Mouse (Mus musculus) neutrophil, adult 5-6 weeks (primary cell): Measurements from ENCODE around the gene Sox8. TPM values are rescaled to one million over a fixed set of nuclear protein-coding genes. Genes with fewer than 3 reads are reported as not detected.
A peak's percentile ranks its signal among the peaks of the same experiment; 100 is the strongest.

ENCODE experiments used
- ATAC-seq: fragments of 151-379, 151-347 bp; 2 replicates; pipeline ENCODE4 v1.8.0; 2017; ENCODE audit warnings: mild to moderate bottlenecking, moderate TSS enrichment; ENCODE audit not compliant: insufficient number of reproducible peaks, poor library complexity, low FRiP score, severe bottlenecking; ENCODE audit errors: extremely low read depth
- total RNA-seq: library from RNA; stranded (forward); fragments of 200-1000 nt; gene quantifications from 2 replicates; pipeline ENCODE4 v1.2.3, GENCODE M21; 2017

Gene Sox8
- not detected in 2 replicates for total RNA-seq

- peak; percentile 33; the same call in 1 of the 2 replicates for ATAC-seq
Observed at GRCm38 (mm10) chr17:25570648-25571452, at the start of gene Sox8. Gene Sox8, minus strand, starts transcription at chr17:25570686.

GRCm38 (mm10) chr17:25618508-25619056 lies 48.1 kb upstream of the Sox8 start:
- no peak for ATAC-seq

GRCm38 (mm10) chr17:25614723-25615510 lies 44.4 kb upstream of the Sox8 start:
- ATAC-seq: no peak

- ATAC-seq: no peak
Observed at GRCm38 (mm10) chr17:25613323-25613722, 42.8 kb upstream of the Sox8 start.

GRCm38 (mm10) chr17:25612537-25612936 lies 42.1 kb upstream of the Sox8 start:
- ATAC-seq: no peak

- ATAC-seq: no peak
Observed at GRCm38 (mm10) chr17:25610151-25610550, 39.7 kb upstream of the Sox8 start.

- ATAC-seq: no peak
Observed at GRCm38 (mm10) chr17:25609506-25609828, 39.0 kb upstream of the Sox8 start.

GRCm38 (mm10) chr17:25608821-25609505 lies 38.5 kb upstream of the Sox8 start:
- ATAC-seq: no peak

GRCm38 (mm10) chr17:25608137-25608785 lies 37.8 kb upstream of the Sox8 start:
- ATAC-seq: no peak

- ATAC-seq: no peak
Observed at GRCm38 (mm10) chr17:25604234-25604633, 33.7 kb upstream of the Sox8 start.

GRCm38 (mm10) chr17:25602366-25602765 lies 31.9 kb upstream of the Sox8 start:
- no peak for ATAC-seq

GRCm38 (mm10) chr17:25597537-25597936 lies 27.1 kb upstream of the Sox8 start:
- ATAC-seq: no peak

- ATAC-seq: no peak
Observed at GRCm38 (mm10) chr17:25595495-25595894, 25.0 kb upstream of the Sox8 start.

- ATAC-seq: no peak
Observed at GRCm38 (mm10) chr17:25593411-25594261, 23.1 kb upstream of the Sox8 start.

- ATAC-seq: no peak
Observed at GRCm38 (mm10) chr17:25592336-25592735, 21.9 kb upstream of the Sox8 start.

- ATAC-seq: no peak
Observed at GRCm38 (mm10) chr17:25590985-25591384, 20.5 kb upstream of the Sox8 start.

GRCm38 (mm10) chr17:25590068-25590467 lies 19.6 kb upstream of the Sox8 start:
- no peak for ATAC-seq

- ATAC-seq: no peak
Observed at GRCm38 (mm10) chr17:25584646-25585045, 14.2 kb upstream of the Sox8 start.
